Mouse (Mus musculus) liver, embryonic 12.5 days (tissue): Measurements from ENCODE around the gene Syt13. TPM values are rescaled to one million over a fixed set of nuclear protein-coding genes. Genes with fewer than 3 reads are reported as not detected.
A peak's percentile ranks its signal among the peaks of the same experiment; 100 is the strongest.

ENCODE experiments used
- ATAC-seq: fragments of 200-750 bp; cut with Nextera tagmentation; 2 replicates; pipeline ENCODE4 v1.8.0; 2017; ENCODE audit warnings: moderate number of reproducible peaks, mild to moderate bottlenecking, moderate library complexity
- H3K27ac ChIP-seq: fragments of 300-500 bp; sonication (generic); 2 replicates; pipeline ENCODE4 v1.5.1; 2016; ENCODE audit warnings: mild to moderate bottlenecking
- H3K27me3 ChIP-seq: fragments of 300-500 bp; sonication (generic); replicated peaks from 2 replicates; pipeline ENCODE4 v1.6.1; 2016; ENCODE audit warnings: mild to moderate bottlenecking, moderate library complexity
- H3K36me3 ChIP-seq: fragments of 300-500 bp; sonication (generic); 2 replicates; pipeline ENCODE4 v1.6.1; 2016; ENCODE audit warnings: mild to moderate bottlenecking, moderate library complexity
- H3K4me1 ChIP-seq: fragments of 300-500 bp; sonication (generic); 2 replicates; pipeline ENCODE4 v1.6.1; 2016
- H3K4me2 ChIP-seq: fragments of 300-500 bp; sonication (generic); 2 replicates; pipeline ENCODE4 v1.6.1; 2016; ENCODE audit warnings: mild to moderate bottlenecking, moderate library complexity
- H3K4me3 ChIP-seq: fragments of 300-500 bp; sonication (generic); 2 replicates; pipeline ENCODE4 v1.5.1; 2016; ENCODE audit warnings: mild to moderate bottlenecking, moderate library complexity
- H3K9ac ChIP-seq: fragments of 300-500 bp; sonication (generic); 2 replicates; pipeline ENCODE4 v1.6.1; 2016; ENCODE audit warnings: mild to moderate bottlenecking, moderate library complexity
- H3K9me3 ChIP-seq: fragments of 300-500 bp; sonication (generic); replicated peaks from 2 replicates; pipeline ENCODE4 v1.6.1; 2016; ENCODE audit warnings: mild to moderate bottlenecking, moderate library complexity
- WGBS: fragments of 180-500 bp; shearing (Covaris S2); methylation state at CpG from one replicate; pipeline ENCODE4 v1.1.7; 2016; ENCODE audit not compliant: insufficient replicate concordance; 5-methylcytosine and 5-hydroxymethylcytosine counted together
- polyA plus RNA-seq: library from polyadenylated mRNA; unstranded; fragments of >200 nt; fragmentation: Nextera tagmentation; extraction: Ambion mirVana; gene quantifications from 2 replicates; pipeline ENCODE4 v1.2.1, GENCODE M21; 2016

Syt13 gene
- polyA plus RNA-seq, 1 experiment from 2014 or later, result 0.43 TPM

DNA sequence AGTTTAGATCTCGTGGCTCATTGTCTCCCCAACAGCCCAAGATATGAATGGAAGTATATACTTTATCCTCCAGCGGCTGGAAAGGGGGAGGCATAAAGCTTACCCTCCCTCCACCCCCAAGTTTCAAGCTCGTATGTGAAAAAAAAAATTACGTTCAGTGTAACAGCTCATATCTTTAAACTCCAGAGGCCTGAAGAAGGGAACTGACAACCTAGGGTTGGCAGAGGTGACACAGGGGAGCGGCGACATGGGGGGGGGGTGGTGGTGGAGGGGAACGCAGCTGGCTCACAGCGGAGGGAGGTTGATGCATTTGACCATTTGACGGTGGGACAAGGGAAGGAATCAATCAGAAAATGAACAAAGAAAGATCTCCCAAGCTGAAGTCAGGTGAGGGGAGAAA lies 56.2 kb downstream of the Syt13 start:
- H3K4me2 ChIP-seq, result no peak overlapping the region
- peaks cover 45% of the 10 kb centered on the region for H3K36me3 ChIP-seq
- H3K27me3 ChIP-seq, result no peaks in the 10 kb centered on the region
- ATAC-seq, result no peak
- H3K9me3 ChIP-seq, result no peaks in the 10 kb centered on the region
- WGBS, result 28% methylated on average over 9 of the region's 9 CpGs
- no peak overlapping the region for H3K4me3 ChIP-seq
- H3K9ac ChIP-seq, result no peak overlapping the region
- peaks cover 38% of the 10 kb centered on the region for H3K4me1 ChIP-seq
- H3K27ac ChIP-seq, result no peak overlapping the region

DNA sequence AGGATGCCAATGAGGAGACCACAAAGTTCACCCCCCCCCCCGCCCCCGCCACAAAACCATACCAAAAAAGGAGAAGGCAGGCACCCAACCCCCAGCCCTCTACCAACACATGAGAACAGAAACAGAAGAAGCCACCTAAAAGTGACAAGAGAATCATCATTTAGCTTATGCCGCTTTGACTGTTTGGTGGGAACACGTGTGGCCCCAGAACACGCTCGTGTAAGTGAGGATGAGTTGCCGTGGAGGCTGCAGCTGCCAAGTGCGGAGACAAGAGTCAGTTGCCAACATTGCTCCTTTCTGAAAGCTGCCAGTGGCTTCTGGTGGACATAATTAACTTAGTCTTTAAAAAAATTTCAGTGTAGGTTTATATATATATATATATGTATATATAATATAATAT lies 56.6 kb downstream of the Syt13 start:
- Histone ChIP-seq H3K36me3 (peaks cover 45% of the 10 kb centered on the region), H3K27ac (no peak overlapping the region), H3K9me3 (no peaks in the 10 kb centered on the region), H3K9ac (no peak overlapping the region), H3K4me3 (no peak overlapping the region), H3K4me2 (no peak overlapping the region), H3K4me1 (peaks cover 34% of the 10 kb centered on the region), H3K27me3 (no peaks in the 10 kb centered on the region)
- no peak for ATAC-seq
- 71% methylated on average over 8 of the region's 8 CpGs for WGBS

DNA sequence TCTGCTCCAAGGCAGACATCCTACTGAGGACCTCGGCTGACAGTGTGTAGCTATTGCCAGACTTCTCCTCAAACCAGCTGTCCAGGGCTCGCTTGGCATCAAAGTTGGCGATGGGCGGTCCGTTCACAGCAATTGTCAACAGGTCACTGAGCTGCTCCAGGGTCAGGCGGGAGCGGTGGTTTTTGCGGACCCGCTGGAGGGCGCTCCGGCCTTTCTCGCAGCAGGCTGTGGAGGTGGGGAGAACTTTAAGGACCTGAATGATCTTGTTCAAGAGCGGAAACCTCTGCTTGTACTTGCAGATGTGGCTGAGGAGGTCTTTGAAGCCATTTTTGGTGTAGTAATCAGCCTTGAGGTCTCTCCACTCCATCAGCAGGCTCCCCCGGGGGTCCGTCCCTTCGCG lies 57.2 kb downstream of the Syt13 start:
- Histone ChIP-seq H3K4me2 (no peak overlapping the region), H3K4me3 (no peak overlapping the region), H3K36me3 (peaks cover 47% of the 10 kb centered on the region), H3K9me3 (no peaks in the 10 kb centered on the region), H3K27ac (no peak overlapping the region), H3K27me3 (no peaks in the 10 kb centered on the region), H3K4me1 (peaks cover 33% of the 10 kb centered on the region), H3K9ac (no peak overlapping the region)
- no peak for ATAC-seq
- WGBS, result 84% methylated on average over 17 of the region's 17 CpGs

DNA sequence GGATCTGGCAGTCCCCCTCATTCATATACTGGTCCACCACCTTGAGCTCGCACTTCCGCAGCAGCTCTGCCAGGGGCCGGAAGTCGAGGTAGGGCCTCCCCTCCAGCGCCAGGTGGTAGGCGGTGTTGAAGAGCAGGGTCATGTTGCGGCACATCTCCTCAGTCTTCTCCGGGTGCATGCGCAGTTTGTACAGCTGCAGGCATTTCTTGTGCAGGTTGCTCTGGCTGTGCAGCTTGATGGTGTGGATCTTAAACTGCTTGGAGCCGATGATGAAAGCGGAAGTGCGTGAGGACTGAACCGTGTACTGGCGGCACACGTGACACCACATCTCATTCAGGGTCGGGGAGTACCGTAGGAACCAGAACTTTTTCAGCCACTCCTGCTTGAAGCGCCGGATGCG lies 58.7 kb downstream of the Syt13 start:
- ATAC-seq, result no peak
- H3K4me3 ChIP-seq, result no peak overlapping the region
- no peak overlapping the region for H3K4me2 ChIP-seq
- H3K27ac ChIP-seq, result no peak overlapping the region
- no peak overlapping the region for H3K9ac ChIP-seq
- WGBS, result 90% methylated on average over 20 of the region's 20 CpGs
- H3K4me1 ChIP-seq, result peaks cover 22% of the 10 kb centered on the region
- H3K9me3 ChIP-seq, result no peaks in the 10 kb centered on the region
- H3K36me3 ChIP-seq, result peaks cover 55% of the 10 kb centered on the region
- no peaks in the 10 kb centered on the region for H3K27me3 ChIP-seq

DNA sequence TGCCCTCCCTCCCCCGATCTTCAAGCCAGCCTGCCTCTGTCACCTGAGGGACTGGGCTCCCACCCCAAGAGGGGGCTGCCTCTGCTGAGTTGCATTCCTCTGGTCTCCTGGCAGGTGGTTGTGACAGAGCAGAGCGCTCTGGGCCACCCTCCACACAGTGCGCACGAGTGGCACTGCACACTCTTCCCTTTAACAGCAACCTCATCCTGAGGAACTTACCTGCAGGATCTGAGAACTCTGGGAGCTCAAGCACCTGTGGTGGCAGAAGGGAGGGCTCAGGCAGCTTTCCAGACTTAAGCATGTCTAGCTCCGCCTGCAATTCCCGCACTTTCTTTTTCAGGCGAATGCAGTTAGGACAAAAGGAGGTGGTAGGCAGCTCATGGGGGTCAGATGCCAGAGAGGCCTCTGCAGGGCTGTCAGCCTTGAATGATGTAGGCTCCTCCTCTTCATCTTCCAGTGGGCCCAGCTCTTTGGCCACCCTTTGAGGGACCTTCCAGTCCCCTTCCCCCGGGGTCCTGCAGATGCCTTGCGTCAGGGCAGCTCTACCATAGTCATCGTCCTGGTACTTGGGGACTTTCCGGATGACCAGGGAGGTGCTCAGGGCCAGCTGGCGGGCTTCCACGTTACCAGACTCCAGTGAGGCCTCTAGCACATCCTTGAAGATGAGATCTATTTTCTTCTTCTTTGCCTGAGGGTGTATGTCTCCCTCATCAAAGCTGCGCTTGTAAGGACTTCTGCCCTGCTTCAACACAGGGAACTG lies 60.3 kb downstream of the Syt13 start:
- H3K36me3 ChIP-seq, result peaks cover 59% of the 10 kb centered on the region
- H3K4me1 ChIP-seq, result peaks cover 22% of the 10 kb centered on the region
- ATAC-seq, result no peak

DNA sequence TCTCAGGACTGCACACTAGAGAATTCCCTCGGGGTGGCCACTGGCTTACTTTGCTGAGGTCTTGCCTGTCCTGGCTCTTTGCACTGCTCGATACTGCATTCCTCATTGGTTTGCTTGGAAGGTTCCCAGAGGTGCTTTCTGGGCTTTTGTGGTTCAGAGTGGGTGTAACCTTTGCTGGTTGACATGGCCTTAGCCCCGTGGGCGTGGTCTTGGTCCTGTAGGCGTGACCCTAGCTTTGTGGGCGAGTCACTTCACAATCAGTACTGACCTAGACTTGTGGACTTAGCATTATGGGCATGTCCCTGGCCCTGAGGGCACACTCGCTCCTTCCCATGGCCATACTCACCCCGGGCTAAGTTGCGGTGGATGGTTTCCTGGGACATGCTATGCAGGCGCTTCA lies 65.3 kb downstream of the Syt13 start:
- no peak overlapping the region for H3K9ac ChIP-seq
- ATAC-seq, result no peak

More for the DNA sequence above, 60.3 kb downstream of the Syt13 start:
- Histone ChIP-seq H3K9me3 (no peaks in the 10 kb centered on the region), H3K9ac (no peak overlapping the region), H3K27me3 (no peaks in the 10 kb centered on the region), H3K4me3 (no peak overlapping the region), H3K27ac (no peak overlapping the region), H3K4me2 (no peak overlapping the region)
- 86% methylated on average over 14 of the region's 14 CpGs for WGBS

DNA sequence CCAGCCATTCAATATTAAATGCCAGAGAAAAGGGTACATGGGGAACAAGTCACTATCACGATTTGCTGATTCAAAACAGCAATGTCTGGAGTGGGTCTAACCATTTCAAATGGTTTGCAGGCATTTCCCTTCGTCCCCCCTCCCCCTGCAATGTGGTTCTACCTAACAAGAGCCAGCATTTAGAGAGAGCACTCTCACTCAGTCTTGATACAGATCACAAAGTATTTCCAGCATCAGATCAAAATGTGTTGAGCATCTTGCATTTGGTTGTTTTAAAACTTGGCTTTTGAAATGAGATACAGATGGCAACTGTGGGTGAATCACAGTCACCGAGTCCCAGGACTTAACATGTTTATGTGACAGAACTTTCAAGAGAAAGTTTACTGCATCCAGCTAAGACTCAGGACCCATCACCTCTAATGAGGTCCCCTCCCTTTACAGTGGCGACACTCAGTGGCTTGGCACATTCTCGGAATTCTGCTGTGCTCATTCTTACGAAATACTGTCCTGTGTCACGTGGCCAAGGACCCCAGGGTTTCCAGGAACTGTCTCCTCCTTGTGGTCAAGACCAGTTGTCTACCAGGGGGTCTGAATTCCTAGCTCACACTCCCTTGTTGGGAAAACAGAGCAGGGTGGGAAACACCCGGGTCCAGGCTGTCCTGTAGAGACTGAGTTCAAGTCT lies 67.8 kb downstream of the Syt13 start:
- WGBS, result 20% methylated on average over 8 of the region's 8 CpGs

More for the DNA sequence above, 65.3 kb downstream of the Syt13 start:
- H3K4me2 ChIP-seq, result peak overlapping the region; percentile 20; the same call in 1 of the 2 replicates
- WGBS, result 65% methylated on average over 10 of the region's 10 CpGs
- no peak overlapping the region for H3K4me3 ChIP-seq
- no peaks in the 10 kb centered on the region for H3K9me3 ChIP-seq
- peaks cover 57% of the 10 kb centered on the region for H3K4me1 ChIP-seq
- H3K27me3 ChIP-seq, result no peaks in the 10 kb centered on the region
- H3K36me3 ChIP-seq, result peaks cover 33% of the 10 kb centered on the region
- no peak overlapping the region for H3K27ac ChIP-seq

DNA sequence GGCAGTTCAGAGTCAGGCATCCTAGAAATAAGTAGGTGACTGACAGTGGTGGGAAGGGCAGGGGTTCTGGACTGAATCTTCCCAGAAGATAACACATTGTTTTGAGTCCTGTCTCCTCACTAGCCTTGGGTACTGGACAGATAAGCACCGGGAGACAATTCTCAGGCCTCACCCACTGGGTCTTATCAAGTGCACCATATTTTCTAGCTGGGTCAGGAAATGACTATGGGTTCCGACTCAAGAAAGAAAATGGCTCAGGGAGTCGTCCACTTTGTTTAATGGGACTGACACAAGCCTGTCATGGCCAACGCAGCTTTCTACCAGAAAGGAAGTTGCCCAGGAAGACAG lies 68.3 kb downstream of the Syt13 start:
- H3K4me1 ChIP-seq, result peaks cover 84% of the 10 kb centered on the region
- peak; percentile 92 for ATAC-seq
- H3K9me3 ChIP-seq, result no peaks in the 10 kb centered on the region
- H3K4me3 ChIP-seq, result peak overlapping the region; percentile 4; the same call in 1 of the 2 replicates
- peak overlapping the region; percentile 62 for H3K4me2 ChIP-seq
- H3K36me3 ChIP-seq, result peaks cover 46% of the 10 kb centered on the region
- no peaks in the 10 kb centered on the region for H3K27me3 ChIP-seq
- WGBS, result 27% methylated on average over 4 of the region's 4 CpGs
- H3K9ac ChIP-seq, result peak overlapping the region; percentile 36; the same call in 1 of the 2 replicates
- peak overlapping the region; percentile 85 for H3K27ac ChIP-seq

More for the DNA sequence above, 67.8 kb downstream of the Syt13 start:
- Histone ChIP-seq H3K9ac (peak overlapping the region; percentile 36; the same call in 1 of the 2 replicates), H3K4me1 (peaks cover 79% of the 10 kb centered on the region), H3K36me3 (peaks cover 47% of the 10 kb centered on the region), H3K27me3 (no peaks in the 10 kb centered on the region), H3K9me3 (no peaks in the 10 kb centered on the region), H3K27ac (peak overlapping the region; percentile 85), H3K4me3 (peak overlapping the region; percentile 4; the same call in 1 of the 2 replicates), H3K4me2 (peak overlapping the region; percentile 62)
- ATAC-seq, result peak; percentile 49

DNA sequence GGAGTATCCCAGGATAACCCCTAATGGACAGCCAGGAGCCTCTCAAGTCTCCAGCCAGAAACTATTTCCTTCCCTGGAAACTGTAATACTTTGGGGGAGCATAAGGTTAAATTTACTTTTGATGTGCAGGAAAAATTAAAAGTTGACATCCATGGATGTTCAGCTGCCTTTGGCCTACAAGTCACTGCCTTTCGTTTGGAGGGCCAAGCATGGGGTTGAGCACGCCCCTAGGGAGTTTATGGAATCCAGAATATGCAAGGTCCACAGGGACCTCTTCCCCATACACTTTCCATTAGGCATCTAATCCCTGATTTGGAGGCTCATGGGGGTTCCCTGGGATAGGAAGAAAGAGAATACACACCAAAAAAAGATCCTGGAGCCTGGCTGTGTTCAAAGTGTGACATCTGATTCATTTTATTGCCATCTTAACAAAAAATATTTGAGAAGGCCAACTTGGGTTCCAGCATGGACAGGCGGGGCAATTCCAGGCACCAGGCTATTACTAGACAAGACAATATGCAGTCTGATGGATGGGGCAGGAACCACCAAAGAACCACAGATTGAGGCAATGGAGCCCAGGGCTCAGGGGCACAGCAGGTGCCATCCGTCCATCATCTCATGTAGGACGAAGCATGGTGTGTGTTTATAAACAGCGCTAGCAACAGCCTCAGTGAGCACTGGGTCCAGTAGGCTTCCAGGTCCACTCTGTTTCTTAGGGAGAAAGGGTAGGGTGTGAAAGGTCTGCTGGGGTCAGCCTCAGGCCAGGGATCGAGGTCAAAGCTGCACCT lies 69.6 kb downstream of the Syt13 start:
- H3K4me3 ChIP-seq, result no peak overlapping the region
- H3K27me3 ChIP-seq, result no peaks in the 10 kb centered on the region
- H3K4me2 ChIP-seq, result no peak overlapping the region
- H3K36me3 ChIP-seq, result peaks cover 47% of the 10 kb centered on the region
- 80% methylated on average over 7 of the region's 7 CpGs for WGBS
- no peak overlapping the region for H3K9ac ChIP-seq
- ATAC-seq, result no peak
- H3K27ac ChIP-seq, result peak overlapping the region; percentile 85
- H3K9me3 ChIP-seq, result no peaks in the 10 kb centered on the region
- H3K4me1 ChIP-seq, result peaks cover 97% of the 10 kb centered on the region

DNA sequence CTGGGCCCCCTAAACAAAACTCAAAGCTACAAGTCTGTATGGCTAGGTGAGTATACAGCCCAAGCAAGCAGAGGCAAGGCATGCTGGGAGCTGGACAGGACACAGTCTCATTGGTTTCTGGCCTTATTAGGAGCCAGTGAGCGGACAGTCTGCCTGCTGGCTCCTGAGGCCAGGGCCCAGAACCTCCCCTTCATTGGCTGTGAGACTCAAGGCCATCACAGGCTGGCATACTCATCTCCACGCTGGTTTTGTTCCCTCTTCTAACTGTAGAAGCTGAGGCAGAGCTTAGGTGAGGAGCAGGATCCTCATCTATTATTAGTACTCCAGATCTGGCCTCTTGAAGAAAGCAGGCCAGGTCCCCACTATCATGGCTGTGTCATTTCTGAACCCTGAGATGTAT lies 70.3 kb downstream of the Syt13 start:
- Histone ChIP-seq H3K9me3 (no peaks in the 10 kb centered on the region), H3K9ac (no peak overlapping the region), H3K4me1 (peaks cover 100% of the 10 kb centered on the region), H3K36me3 (peaks cover 48% of the 10 kb centered on the region), H3K27me3 (no peaks in the 10 kb centered on the region), H3K27ac (peak overlapping the region; percentile 85), H3K4me3 (no peak overlapping the region), H3K4me2 (no peak overlapping the region)
- WGBS, result 86% methylated on average over 2 of the region's 2 CpGs
- ATAC-seq, result no peak

DNA sequence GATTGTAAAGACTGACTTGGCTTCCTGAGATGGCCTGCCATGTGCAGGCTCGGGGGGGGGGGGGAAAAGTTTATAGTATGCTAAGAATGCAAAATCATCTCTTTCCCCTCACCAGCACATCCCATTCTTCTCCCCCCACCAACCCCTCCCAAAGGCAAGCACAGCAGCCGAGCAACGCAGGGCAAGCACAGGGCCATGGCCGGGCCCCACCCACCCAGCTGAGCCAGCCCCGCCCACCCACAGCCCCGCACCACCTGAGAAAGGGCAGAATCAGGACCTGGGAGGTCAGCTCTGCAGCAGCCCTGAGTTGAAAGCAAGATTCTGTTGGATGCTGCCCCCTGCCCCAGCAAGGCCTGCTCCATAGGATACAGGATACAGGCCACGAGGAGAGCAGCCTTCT lies 70.7 kb downstream of the Syt13 start:
- H3K36me3 ChIP-seq, result peaks cover 52% of the 10 kb centered on the region
- peak overlapping the region; percentile 32; the same call in 1 of the 2 replicates for H3K27ac ChIP-seq
- peak overlapping the region; percentile 8; the same call in 1 of the 2 replicates for H3K4me2 ChIP-seq
- H3K9me3 ChIP-seq, result no peaks in the 10 kb centered on the region
- peak overlapping the region; percentile 4; the same call in 1 of the 2 replicates for H3K4me3 ChIP-seq
- peaks cover 96% of the 10 kb centered on the region for H3K4me1 ChIP-seq
- H3K27me3 ChIP-seq, result no peaks in the 10 kb centered on the region
- peak; percentile 39; the same call in 1 of the 2 replicates for ATAC-seq
- peak overlapping the region; percentile 17; the same call in 1 of the 2 replicates for H3K9ac ChIP-seq
- 36% methylated on average over 7 of the region's 7 CpGs for WGBS
